Mouse (Mus musculus) intestine, embryonic 14.5 days (tissue): ENCODE measurements around the gene Atxn1. TPM values are rescaled to one million over a fixed set of nuclear protein-coding genes. Genes with fewer than 3 reads are reported as not detected.

Experiments used
- ATAC-seq: fragments of 200-750 bp; cut with Nextera tagmentation; replicated peaks from 2 replicates; pipeline ENCODE4 v1.8.0; 2017; ENCODE audit warnings: low read depth, moderate number of reproducible peaks, moderate TSS enrichment, moderate library complexity; ENCODE audit not compliant: low FRiP score, low TSS enrichment
- DNase-seq: peaks from one replicate; pipeline ENCODE4 v3.0.0-alpha.2; 2018; ENCODE audit warnings: low spot score
- H3K27ac ChIP-seq: fragments of 300-500 bp; sonication (generic); 2 replicates; pipeline ENCODE4 v1.5.1; 2014; ENCODE audit warnings: low read depth, mild to moderate bottlenecking, control low read depth
- H3K27me3 ChIP-seq: fragments of 300-500 bp; sonication (generic); replicated peaks from 2 replicates; pipeline ENCODE4 v1.6.1; 2014; ENCODE audit warnings: low read length, control low read depth; ENCODE audit not compliant: control insufficient read depth, insufficient read depth
- H3K36me3 ChIP-seq: fragments of 300-500 bp; sonication (generic); 2 replicates; pipeline ENCODE4 v1.6.1; 2014; ENCODE audit warnings: low read length, control low read depth; ENCODE audit not compliant: control insufficient read depth, insufficient read depth
- H3K4me1 ChIP-seq: fragments of 300-500 bp; sonication (generic); replicated peaks from 2 replicates; pipeline ENCODE4 v1.6.1; 2014; ENCODE audit warnings: low read length, control low read depth, mixed read lengths; ENCODE audit not compliant: control insufficient read depth, insufficient read depth
- H3K4me2 ChIP-seq: fragments of 300-500 bp; sonication (generic); 2 replicates; pipeline ENCODE4 v1.6.1; 2014; ENCODE audit warnings: low read length
- H3K4me3 ChIP-seq: fragments of 300-500 bp; sonication (generic); 2 replicates; pipeline ENCODE4 v1.5.1; 2014; ENCODE audit warnings: low read depth, low read length, control low read depth, mixed read lengths
- H3K9ac ChIP-seq: fragments of 300-500 bp; sonication (generic); 2 replicates; pipeline ENCODE4 v1.6.1; 2014; ENCODE audit warnings: mild to moderate bottlenecking, low read length
- H3K9me3 ChIP-seq: fragments of 300-500 bp; sonication (generic); 2 replicates; pipeline ENCODE4 v1.6.1; 2016; ENCODE audit warnings: low read length, control low read depth; ENCODE audit not compliant: control insufficient read depth
- WGBS: fragments of 180-500 bp; shearing (Covaris S2); extraction: QIAGEN DNeasy Blood & Tissue Kit; methylation state at CpG from one replicate; pipeline ENCODE4 v1.1.7; 2014; 5-methylcytosine and 5-hydroxymethylcytosine counted together
- polyA plus RNA-seq: library from polyadenylated mRNA; unstranded; fragments of >200 nt; fragmentation: Nextera tagmentation; extraction: Ambion mirVana; gene quantifications from 2 replicates; pipeline ENCODE4 v1.2.1, GENCODE M21; 2014

Atxn1 gene
- polyA plus RNA-seq, 1 experiment from 2014 or later, result 4.8 TPM

- 82% methylated on average over 7 of the region's 7 CpGs for WGBS
- no peaks in the 10 kb centered on the region for H3K4me1 ChIP-seq
- H3K9ac ChIP-seq, result no peak overlapping the region
- no peak overlapping the region for H3K4me2 ChIP-seq
- H3K27ac ChIP-seq, result no peak overlapping the region
- H3K36me3 ChIP-seq, result no peaks in the 10 kb centered on the region
- no peaks in the 10 kb centered on the region for H3K27me3 ChIP-seq
- no peak for ATAC-seq
- H3K9me3 ChIP-seq, result no peaks in the 10 kb centered on the region
- DNase-seq, result no peak
- H3K4me3 ChIP-seq, result no peak overlapping the region
Measured at GRCm38 (mm10) chr13:45685575-45686308, 279.1 kb downstream of the Atxn1 start.

GRCm38 (mm10) chr13:45684891-45685311 lies 279.9 kb downstream of the Atxn1 start:
- DNase-seq (no peak), ATAC-seq (no peak)
- H3K27me3 ChIP-seq, result no peaks in the 10 kb centered on the region
- 81% methylated on average over 4 of the region's 4 CpGs for WGBS
- H3K27ac ChIP-seq, result no peak overlapping the region
- no peaks in the 10 kb centered on the region for H3K4me1 ChIP-seq
- H3K36me3 ChIP-seq, result no peaks in the 10 kb centered on the region
- no peak overlapping the region for H3K4me2 ChIP-seq
- no peaks in the 10 kb centered on the region for H3K9me3 ChIP-seq
- no peak overlapping the region for H3K9ac ChIP-seq
- H3K4me3 ChIP-seq, result no peak overlapping the region

DNA sequence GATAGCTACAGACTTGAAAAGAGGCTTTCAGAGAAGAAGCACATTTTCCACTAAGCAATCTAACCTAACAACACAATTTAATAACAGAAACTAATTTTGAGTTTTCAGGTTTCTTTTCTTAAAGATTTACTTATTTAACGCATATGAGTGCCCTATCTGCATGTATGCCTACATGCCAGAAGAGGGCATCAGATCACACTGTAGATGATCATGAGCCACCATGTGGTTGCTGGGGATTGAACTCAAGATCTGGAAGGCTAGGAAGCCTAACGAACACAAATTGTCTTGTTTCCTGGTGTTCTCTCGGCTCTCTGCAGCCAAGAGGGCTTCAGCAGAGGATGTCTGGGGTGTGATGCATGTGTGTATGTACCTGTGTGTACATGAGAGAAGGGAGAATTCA lies 280.8 kb downstream of the Atxn1 start:
- DNase-seq (no peak), ATAC-seq (no peak)
- WGBS, result 72% methylated on average over 3 of the region's 3 CpGs
- Histone ChIP-seq H3K27me3 (no peaks in the 10 kb centered on the region), H3K9me3 (no peaks in the 10 kb centered on the region), H3K4me1 (no peaks in the 10 kb centered on the region), H3K9ac (no peak overlapping the region), H3K36me3 (no peaks in the 10 kb centered on the region), H3K27ac (no peak overlapping the region), H3K4me3 (no peak overlapping the region), H3K4me2 (no peak overlapping the region)

DNA sequence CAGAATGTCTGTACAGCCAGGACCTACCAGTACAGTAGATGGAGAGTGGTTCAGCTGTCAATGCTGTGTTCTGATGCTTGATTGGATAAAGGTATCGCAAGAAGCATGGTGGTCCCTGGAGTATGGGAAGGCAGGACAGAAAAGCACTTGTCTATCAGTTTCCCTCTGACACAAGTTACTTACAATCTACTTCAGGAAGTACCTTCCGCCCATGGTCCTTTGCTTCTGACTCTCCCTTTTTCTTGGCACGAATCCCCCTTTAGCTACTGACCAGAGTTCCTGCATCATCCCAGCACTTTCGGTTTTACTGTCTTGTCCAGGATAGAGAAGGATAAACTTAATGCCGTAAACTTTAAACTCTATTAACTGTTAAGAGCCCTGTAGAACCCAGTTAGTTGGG lies 283.6 kb downstream of the Atxn1 start:
- Histone ChIP-seq H3K4me2 (no peak overlapping the region), H3K9ac (no peak overlapping the region), H3K27ac (no peak overlapping the region), H3K36me3 (no peaks in the 10 kb centered on the region), H3K4me3 (no peak overlapping the region), H3K9me3 (no peaks in the 10 kb centered on the region), H3K27me3 (no peaks in the 10 kb centered on the region), H3K4me1 (no peaks in the 10 kb centered on the region)
- ATAC-seq (no peak), DNase-seq (no peak)
- 62% methylated on average over 5 of the region's 5 CpGs for WGBS

DNA sequence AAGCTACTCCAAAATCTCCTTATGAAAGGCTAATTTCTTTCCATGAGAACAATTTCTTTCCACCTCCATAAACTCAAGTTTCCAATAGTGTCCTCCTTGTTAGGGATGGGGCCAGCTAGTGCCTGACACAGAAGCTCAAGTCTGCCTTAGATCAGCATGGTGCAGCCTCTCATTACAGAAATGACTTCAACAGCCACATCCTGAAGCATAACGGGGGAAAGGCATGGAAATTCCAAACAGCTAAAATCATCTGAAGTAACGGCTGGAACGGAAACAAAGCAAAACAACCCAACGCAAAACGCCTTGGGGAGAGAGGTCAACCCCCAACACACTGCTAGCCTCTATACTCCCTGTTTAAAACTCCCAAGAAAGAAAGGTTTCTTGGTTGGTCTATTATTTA lies 284.2 kb downstream of the Atxn1 start:
- Histone ChIP-seq H3K4me2 (no peak overlapping the region), H3K9ac (no peak overlapping the region), H3K9me3 (no peaks in the 10 kb centered on the region), H3K4me3 (no peak overlapping the region), H3K27ac (no peak overlapping the region), H3K27me3 (no peaks in the 10 kb centered on the region), H3K4me1 (no peaks in the 10 kb centered on the region), H3K36me3 (no peaks in the 10 kb centered on the region)
- 78% methylated on average over 5 of the region's 5 CpGs for WGBS
- DNase-seq (no peak), ATAC-seq (no peak)

GRCm38 (mm10) chr13:45679096-45679495 lies 285.7 kb downstream of the Atxn1 start:
- ATAC-seq (no peak), DNase-seq (no peak)
- no peaks in the 10 kb centered on the region for H3K9me3 ChIP-seq
- H3K9ac ChIP-seq, result no peak overlapping the region
- no peak overlapping the region for H3K27ac ChIP-seq
- 83% methylated on average over 1 of the region's 1 CpGs for WGBS
- H3K4me2 ChIP-seq, result no peak overlapping the region
- H3K27me3 ChIP-seq, result no peaks in the 10 kb centered on the region
- H3K4me1 ChIP-seq, result no peaks in the 10 kb centered on the region
- H3K4me3 ChIP-seq, result no peak overlapping the region
- no peaks in the 10 kb centered on the region for H3K36me3 ChIP-seq

DNA sequence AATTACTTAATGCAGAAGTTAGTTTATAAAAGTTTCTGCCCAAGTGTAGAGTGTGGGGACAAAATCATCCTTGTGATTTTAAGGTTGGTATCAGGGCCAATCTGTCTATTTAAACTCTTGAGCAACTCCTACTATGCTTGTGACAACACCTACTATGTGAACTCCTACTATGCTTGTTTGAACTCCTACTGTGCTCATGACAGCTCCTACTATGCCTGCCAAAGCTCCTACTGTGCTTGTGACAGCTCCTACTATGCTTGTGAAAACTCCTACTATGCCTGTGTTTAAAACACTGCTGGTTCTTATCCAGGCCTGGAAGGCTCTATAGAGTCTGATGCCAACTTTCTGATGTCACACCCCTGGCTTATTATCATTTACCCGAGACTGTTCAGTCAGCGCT lies 292.2 kb downstream of the Atxn1 start:
- DNase-seq (no peak), ATAC-seq (no peak)
- H3K4me3 ChIP-seq, result no peak overlapping the region
- no peaks in the 10 kb centered on the region for H3K27me3 ChIP-seq
- H3K4me1 ChIP-seq, result no peaks in the 10 kb centered on the region
- H3K36me3 ChIP-seq, result no peaks in the 10 kb centered on the region
- H3K9ac ChIP-seq, result no peak overlapping the region
- H3K27ac ChIP-seq, result no peak overlapping the region
- H3K9me3 ChIP-seq, result no peaks in the 10 kb centered on the region
- 82% methylated on average over 2 of the region's 2 CpGs for WGBS
- no peak overlapping the region for H3K4me2 ChIP-seq

GRCm38 (mm10) chr13:45669969-45670368 lies 294.8 kb downstream of the Atxn1 start:
- H3K36me3 ChIP-seq, result no peaks in the 10 kb centered on the region
- H3K27me3 ChIP-seq, result no peaks in the 10 kb centered on the region
- H3K27ac ChIP-seq, result no peak overlapping the region
- no peaks in the 10 kb centered on the region for H3K4me1 ChIP-seq
- 69% methylated on average over 11 of the region's 11 CpGs for WGBS
- H3K4me2 ChIP-seq, result no peak overlapping the region
- no peak overlapping the region for H3K9ac ChIP-seq
- H3K4me3 ChIP-seq, result no peak overlapping the region
- ATAC-seq (no peak), DNase-seq (no peak)
- H3K9me3 ChIP-seq, result no peaks in the 10 kb centered on the region

- Histone ChIP-seq H3K36me3 (no peaks in the 10 kb centered on the region), H3K27ac (no peak overlapping the region), H3K4me3 (no peak overlapping the region), H3K4me2 (no peak overlapping the region), H3K4me1 (no peaks in the 10 kb centered on the region), H3K9ac (no peak overlapping the region), H3K27me3 (no peaks in the 10 kb centered on the region), H3K9me3 (no peaks in the 10 kb centered on the region)
- ATAC-seq, result no peak
- 85% methylated on average over 10 of the region's 10 CpGs for WGBS
- DNase-seq, result no peak
Measured at GRCm38 (mm10) chr13:45662852-45663251, 302.0 kb downstream of the Atxn1 start.
